Mouse (Mus musculus): ENCODE results near the gene Lsr. TPM values are rescaled to one million over a fixed set of nuclear protein-coding genes. Genes with fewer than 3 reads are reported as not detected.

Gene Lsr
- polyA plus RNA-seq (2015; fragmentation: Nextera tagmentation; extraction: Ambion mirVana), result 37.1 and 39.5 TPM in 2 replicates

- no peaks in the 10 kb centered on the region for H3K36me3 ChIP-seq
- H3K4me1 ChIP-seq, result peaks cover 14% of the 10 kb centered on the region
- no peaks in the 10 kb centered on the region for H3K9me3 ChIP-seq
- H3K9ac ChIP-seq, result peak within 1 kb of the TSS; percentile 47
- peak within 1 kb of the TSS; percentile 74 for H3K4me2 ChIP-seq
- ATAC-seq (ENCODE audit: insufficient number of reproducible peaks, low FRiP score, low TSS enrichment, low read depth), result peak; percentile 62; the same call in 1 of the 2 replicates
- peak within 1 kb of the TSS; percentile 17; the same call in 1 of the 2 replicates for H3K27ac ChIP-seq
- WGBS, result 0% methylated on average over 18 of the region's 19 CpGs
- H3K27me3 ChIP-seq, result peaks cover 18% of the 10 kb centered on the region
- peak within 1 kb of the TSS; percentile 47 for H3K4me3 ChIP-seq
These were observed at the start of gene Lsr for GRCm38 (mm10) chr7:30973251-30973500. Gene Lsr (minus strand): TSS chr7:30973464.

GRCm38 (mm10) chr7:31017104-31017901 is 44.0 kb upstream of the Lsr start:
- 25% methylated on average over 10 of the region's 10 CpGs for WGBS
- no peak overlapping the region for H3K4me2 ChIP-seq
- no peaks in the 10 kb centered on the region for H3K9me3 ChIP-seq
- H3K4me1 ChIP-seq, result peaks cover 10% of the 10 kb centered on the region
- ATAC-seq (ENCODE audit: insufficient number of reproducible peaks, low FRiP score, low TSS enrichment, low read depth), result peak; percentile 67
- H3K9ac ChIP-seq, result no peak overlapping the region
- H3K27ac ChIP-seq, result peak overlapping the region; percentile 35; the same call in 1 of the 2 replicates
- H3K27me3 ChIP-seq, result no peaks in the 10 kb centered on the region
- H3K36me3 ChIP-seq, result no peaks in the 10 kb centered on the region
- H3K4me3 ChIP-seq, result no peak overlapping the region

GRCm38 (mm10) chr7:31012971-31013370 is 39.7 kb upstream of the Lsr start:
- no peak for ATAC-seq (ENCODE audit: insufficient number of reproducible peaks, low FRiP score, low TSS enrichment, low read depth)
- Histone ChIP-seq H3K27me3 (no peaks in the 10 kb centered on the region), H3K9ac (no peak overlapping the region), H3K27ac (no peak overlapping the region), H3K4me3 (no peak overlapping the region), H3K9me3 (no peaks in the 10 kb centered on the region), H3K4me1 (peaks cover 17% of the 10 kb centered on the region), H3K4me2 (no peak overlapping the region), H3K36me3 (no peaks in the 10 kb centered on the region)
- WGBS, result 82% methylated on average over 5 of the region's 5 CpGs

GRCm38 (mm10) chr7:31008889-31009288 is 35.6 kb upstream of the Lsr start:
- no peak overlapping the region for H3K4me3 ChIP-seq
- H3K4me2 ChIP-seq, result no peak overlapping the region
- H3K4me1 ChIP-seq, result peaks cover 7% of the 10 kb centered on the region; the same call in 1 of the 2 replicates
- no peaks in the 10 kb centered on the region for H3K36me3 ChIP-seq
- no peak overlapping the region for H3K27ac ChIP-seq
- no peaks in the 10 kb centered on the region for H3K9me3 ChIP-seq
- no peaks in the 10 kb centered on the region for H3K27me3 ChIP-seq
- WGBS, result 25% methylated on average over 3 of the region's 3 CpGs
- ATAC-seq (ENCODE audit: insufficient number of reproducible peaks, low FRiP score, low TSS enrichment, low read depth), result no peak
- H3K9ac ChIP-seq, result no peak overlapping the region

GRCm38 (mm10) chr7:31008175-31008574 is 34.9 kb upstream of the Lsr start:
- H3K36me3 ChIP-seq, result no peaks in the 10 kb centered on the region
- no peak overlapping the region for H3K9ac ChIP-seq
- H3K27me3 ChIP-seq, result no peaks in the 10 kb centered on the region
- 69% methylated on average over 1 of the region's 1 CpGs for WGBS
- no peak overlapping the region for H3K4me2 ChIP-seq
- no peak overlapping the region for H3K4me3 ChIP-seq
- H3K9me3 ChIP-seq, result no peaks in the 10 kb centered on the region
- peaks cover 7% of the 10 kb centered on the region; the same call in 1 of the 2 replicates for H3K4me1 ChIP-seq
- no peak overlapping the region for H3K27ac ChIP-seq
- no peak; the same call in 1 of the 2 replicates for ATAC-seq (ENCODE audit: insufficient number of reproducible peaks, low FRiP score, low TSS enrichment, low read depth)

- Histone ChIP-seq H3K9me3 (no peaks in the 10 kb centered on the region), H3K27ac (no peak overlapping the region), H3K36me3 (no peaks in the 10 kb centered on the region), H3K4me3 (no peak overlapping the region), H3K4me1 (peaks cover 7% of the 10 kb centered on the region; the same call in 1 of the 2 replicates), H3K27me3 (no peaks in the 10 kb centered on the region), H3K9ac (no peak overlapping the region), H3K4me2 (no peak overlapping the region)
- ATAC-seq (ENCODE audit: insufficient number of reproducible peaks, low FRiP score, low TSS enrichment, low read depth), result no peak
- WGBS, result 78% methylated on average over 1 of the region's 1 CpGs
These were observed 34.5 kb upstream of the Lsr start for GRCm38 (mm10) chr7:31007775-31008174.

- ATAC-seq (ENCODE audit: insufficient number of reproducible peaks, low FRiP score, low TSS enrichment, low read depth), result no peak
- H3K9me3 ChIP-seq, result no peaks in the 10 kb centered on the region
- peaks cover 12% of the 10 kb centered on the region for H3K4me1 ChIP-seq
- H3K36me3 ChIP-seq, result no peaks in the 10 kb centered on the region
- H3K9ac ChIP-seq, result no peak overlapping the region
- H3K27ac ChIP-seq, result no peak overlapping the region
- H3K4me2 ChIP-seq, result no peak overlapping the region
- WGBS, result 66% methylated on average over 8 of the region's 8 CpGs
- H3K4me3 ChIP-seq, result no peak overlapping the region
- no peaks in the 10 kb centered on the region for H3K27me3 ChIP-seq
These were observed 29.4 kb upstream of the Lsr start for GRCm38 (mm10) chr7:31002650-31003049.

GRCm38 (mm10) chr7:31000505-31001020 is 27.3 kb upstream of the Lsr start:
- Histone ChIP-seq H3K27me3 (no peaks in the 10 kb centered on the region), H3K36me3 (no peaks in the 10 kb centered on the region), H3K4me1 (peaks cover 12% of the 10 kb centered on the region), H3K4me3 (no peak overlapping the region), H3K4me2 (peak overlapping the region; percentile 17; the same call in 1 of the 2 replicates), H3K9me3 (no peaks in the 10 kb centered on the region), H3K9ac (peak overlapping the region; percentile 14; the same call in 1 of the 2 replicates), H3K27ac (peak overlapping the region; percentile 38)
- WGBS, result 4% methylated on average over 7 of the region's 7 CpGs
- ATAC-seq (ENCODE audit: insufficient number of reproducible peaks, low FRiP score, low TSS enrichment, low read depth), result peak; percentile 70

- no peak overlapping the region for H3K9ac ChIP-seq
- WGBS, result 88% methylated on average over 2 of the region's 2 CpGs
- no peak overlapping the region for H3K4me3 ChIP-seq
- H3K4me2 ChIP-seq, result no peak overlapping the region
- H3K27ac ChIP-seq, result no peak overlapping the region
- ATAC-seq (ENCODE audit: insufficient number of reproducible peaks, low FRiP score, low TSS enrichment, low read depth), result no peak
- peaks cover 24% of the 10 kb centered on the region for H3K4me1 ChIP-seq
- H3K27me3 ChIP-seq, result no peaks in the 10 kb centered on the region
- no peaks in the 10 kb centered on the region for H3K9me3 ChIP-seq
- no peaks in the 10 kb centered on the region for H3K36me3 ChIP-seq
These were observed 23.2 kb upstream of the Lsr start for GRCm38 (mm10) chr7:30996491-30996890.

GRCm38 (mm10) chr7:30993986-30994385 is 20.7 kb upstream of the Lsr start:
- Histone ChIP-seq H3K4me3 (no peak overlapping the region), H3K36me3 (no peaks in the 10 kb centered on the region), H3K9me3 (no peaks in the 10 kb centered on the region), H3K4me2 (no peak overlapping the region), H3K27ac (no peak overlapping the region), H3K9ac (no peak overlapping the region), H3K4me1 (peaks cover 12% of the 10 kb centered on the region), H3K27me3 (no peaks in the 10 kb centered on the region)
- 60% methylated on average over 5 of the region's 5 CpGs for WGBS
- no peak for ATAC-seq (ENCODE audit: insufficient number of reproducible peaks, low FRiP score, low TSS enrichment, low read depth)

- Histone ChIP-seq H3K36me3 (no peaks in the 10 kb centered on the region), H3K4me3 (no peak overlapping the region), H3K9me3 (no peaks in the 10 kb centered on the region), H3K4me1 (peaks cover 12% of the 10 kb centered on the region), H3K27ac (no peak overlapping the region), H3K9ac (no peak overlapping the region), H3K4me2 (no peak overlapping the region), H3K27me3 (no peaks in the 10 kb centered on the region)
- whole genome bisulfite sequencing, result 78% methylated on average over 5 of the region's 5 CpGs
- no peak for ATAC-seq (ENCODE audit: insufficient number of reproducible peaks, low FRiP score, low TSS enrichment, low read depth)
These were observed 18.9 kb upstream of the Lsr start for GRCm38 (mm10) chr7:30992148-30992547.

- H3K9me3 ChIP-seq, result no peaks in the 10 kb centered on the region
- H3K4me2 ChIP-seq, result no peak overlapping the region
- H3K9ac ChIP-seq, result no peak overlapping the region
- H3K4me3 ChIP-seq, result no peak overlapping the region
- H3K27ac ChIP-seq, result no peak overlapping the region
- 84% methylated on average over 4 of the region's 4 CpGs for WGBS
- no peaks in the 10 kb centered on the region for H3K27me3 ChIP-seq
- peaks cover under 1% of the 10 kb centered on the region; the same call in 1 of the 2 replicates for H3K4me1 ChIP-seq
- no peak for ATAC-seq (ENCODE audit: insufficient number of reproducible peaks, low FRiP score, low TSS enrichment, low read depth)
- no peaks in the 10 kb centered on the region for H3K36me3 ChIP-seq
These were observed 15.4 kb upstream of the Lsr start for GRCm38 (mm10) chr7:30988519-30989162.

Data from limb, embryonic 15.5 days (tissue).